Mouse (Mus musculus) forebrain, embryonic 16.5 days (tissue): Measurements from ENCODE around the gene Pcdh17. TPM values are rescaled to one million over a fixed set of nuclear protein-coding genes. Genes with fewer than 3 reads are reported as not detected.

Experiments
- ATAC-seq: fragments of 200-750 bp; cut with Nextera tagmentation; 2 replicates; pipeline ENCODE4 v1.8.0; 2017; ENCODE audit warnings: mild to moderate bottlenecking, moderate library complexity
- H3K27ac ChIP-seq: fragments of 300-500 bp; sonication (generic); 2 replicates; pipeline ENCODE4 v1.5.1; 2014; ENCODE audit warnings: low read length, control low read depth
- H3K27me3 ChIP-seq: fragments of 300-500 bp; sonication (generic); replicated peaks from 2 replicates; pipeline ENCODE4 v1.6.1; 2014; ENCODE audit warnings: low read length; ENCODE audit not compliant: control insufficient read depth, insufficient read depth
- H3K36me3 ChIP-seq: fragments of 300-500 bp; sonication (generic); 2 replicates; pipeline ENCODE4 v1.6.1; 2014; ENCODE audit not compliant: control insufficient read depth, insufficient read depth
- H3K4me1 ChIP-seq: fragments of 300-500 bp; sonication (generic); replicated peaks from 2 replicates; pipeline ENCODE4 v1.6.1; 2014; ENCODE audit warnings: low read length; ENCODE audit not compliant: control insufficient read depth, insufficient read depth
- H3K4me2 ChIP-seq: fragments of 300-500 bp; sonication (generic); 2 replicates; pipeline ENCODE4 v1.6.1; 2014; ENCODE audit warnings: mild to moderate bottlenecking, low read length, control low read depth
- H3K4me3 ChIP-seq: fragments of 300-500 bp; sonication (generic); replicated peaks from 2 replicates; pipeline ENCODE4 v1.5.1; 2014; ENCODE audit warnings: mild to moderate bottlenecking, low read length, control low read depth
- H3K9ac ChIP-seq: fragments of 300-500 bp; sonication (generic); replicated peaks from 2 replicates; pipeline ENCODE4 v1.6.1; 2014; ENCODE audit warnings: low read depth, low read length, control low read depth
- H3K9me3 ChIP-seq: fragments of 300-500 bp; sonication (generic); 2 replicates; pipeline ENCODE4 v1.6.1; 2016; ENCODE audit warnings: low read length; ENCODE audit not compliant: control insufficient read depth
- WGBS: fragments of 180-500 bp; shearing (Covaris S2); extraction: QIAGEN DNeasy Blood & Tissue Kit; methylation state at CpG from one replicate; pipeline ENCODE4 v1.1.7; 2014; 5-methylcytosine and 5-hydroxymethylcytosine counted together
- polyA plus RNA-seq: library from polyadenylated mRNA; unstranded; fragments of >200 nt; fragmentation: Nextera tagmentation; extraction: Ambion mirVana; gene quantifications from 2 replicates; pipeline ENCODE4 v1.2.1, GENCODE M21; 2015

Pcdh17 gene
- polyA plus RNA-seq, 1 experiment from 2014 or later, result 23.3 TPM

GRCm38 (mm10) chr14:84547513-84548194, 104.3 kb downstream of the Pcdh17 start:
- WGBS, result 22% methylated on average over 10 of the region's 10 CpGs
- no peak overlapping the region for H3K4me2 ChIP-seq

GRCm38 (mm10) chr14:84551546-84551945, 108.2 kb downstream of the Pcdh17 start:
- ATAC-seq, result no peak
- 58% methylated on average over 5 of the region's 5 CpGs for WGBS
- no peak overlapping the region for H3K9ac ChIP-seq
- no peak overlapping the region for H3K27ac ChIP-seq
- no peak overlapping the region for H3K4me3 ChIP-seq
- H3K27me3 ChIP-seq, result no peaks in the 10 kb centered on the region
- H3K9me3 ChIP-seq, result no peaks in the 10 kb centered on the region
- H3K4me2 ChIP-seq, result no peak overlapping the region
- H3K36me3 ChIP-seq, result no peaks in the 10 kb centered on the region
- peaks cover 6% of the 10 kb centered on the region for H3K4me1 ChIP-seq

More at GRCm38 (mm10) chr14:84547513-84548194, 104.3 kb downstream of the Pcdh17 start:
- Histone ChIP-seq H3K4me3 (no peak overlapping the region), H3K9me3 (no peaks in the 10 kb centered on the region), H3K4me1 (peaks cover 9% of the 10 kb centered on the region), H3K27ac (no peak overlapping the region), H3K36me3 (no peaks in the 10 kb centered on the region), H3K27me3 (no peaks in the 10 kb centered on the region), H3K9ac (no peak overlapping the region)
- peak; percentile 88 for ATAC-seq

GRCm38 (mm10) chr14:84571071-84571470, 127.7 kb downstream of the Pcdh17 start:
- Histone ChIP-seq H3K9me3 (no peaks in the 10 kb centered on the region), H3K4me2 (no peak overlapping the region), H3K27ac (no peak overlapping the region), H3K9ac (no peak overlapping the region), H3K4me3 (no peak overlapping the region), H3K4me1 (no peaks in the 10 kb centered on the region), H3K36me3 (no peaks in the 10 kb centered on the region), H3K27me3 (no peaks in the 10 kb centered on the region)
- no peak for ATAC-seq
